Mouse (Mus musculus): Measurements from ENCODE around the gene Fbln5.

The Fbln5 gene

GRCm38 (mm10) chr12:101818608-101819370, at the start of gene Fbln5:
Fbln5 (minus strand) TSS chr12:101819055.
- DNase-seq: no peak

GRCm38 (mm10) chr12:101862286-101862964, 43.6 kb upstream of the Fbln5 start:
- DNase-seq: no peak

GRCm38 (mm10) chr12:101860256-101860655, 41.4 kb upstream of the Fbln5 start:
- no peak for DNase-seq

GRCm38 (mm10) chr12:101858011-101858410, 39.2 kb upstream of the Fbln5 start:
- DNase-seq: no peak

- DNase-seq: no peak
Measured at GRCm38 (mm10) chr12:101854336-101854735, 35.5 kb upstream of the Fbln5 start.

GRCm38 (mm10) chr12:101851846-101852564, 33.1 kb upstream of the Fbln5 start:
- DNase-seq: no peak

- no peak for DNase-seq
Measured at GRCm38 (mm10) chr12:101851314-101851713, 32.5 kb upstream of the Fbln5 start.

- DNase-seq: no peak
Measured at GRCm38 (mm10) chr12:101836546-101837274, 17.9 kb upstream of the Fbln5 start.

- no peak for DNase-seq
Measured at GRCm38 (mm10) chr12:101834715-101835114, 15.9 kb upstream of the Fbln5 start.

GRCm38 (mm10) chr12:101833776-101834175, 14.9 kb upstream of the Fbln5 start:
- no peak for DNase-seq

GRCm38 (mm10) chr12:101833115-101833506, 14.3 kb upstream of the Fbln5 start:
- DNase-seq: no peak

- DNase-seq: no peak
Measured at GRCm38 (mm10) chr12:101832179-101833114, 13.6 kb upstream of the Fbln5 start.

GRCm38 (mm10) chr12:101831221-101831620, 12.4 kb upstream of the Fbln5 start:
- no peak for DNase-seq

GRCm38 (mm10) chr12:101823161-101823560, 4.3 kb upstream of the Fbln5 start:
- DNase-seq: no peak

- no peak for DNase-seq
Measured at GRCm38 (mm10) chr12:101821596-101821995, 2.7 kb upstream of the Fbln5 start.

GRCm38 (mm10) chr12:101819570-101819969, 715 bp upstream of the Fbln5 start:
- no peak for DNase-seq

- no peak for DNase-seq
Measured at GRCm38 (mm10) chr12:101818246-101818607, 628 bp downstream of the Fbln5 start.

GRCm38 (mm10) chr12:101816810-101817209, 2.0 kb downstream of the Fbln5 start:
- DNase-seq: no peak

- DNase-seq: no peak
Measured at GRCm38 (mm10) chr12:101815796-101816195, 3.1 kb downstream of the Fbln5 start.

- peak; percentile 70 for DNase-seq
Measured at GRCm38 (mm10) chr12:101814423-101814822, 4.4 kb downstream of the Fbln5 start.

GRCm38 (mm10) chr12:101811181-101811580, 7.7 kb downstream of the Fbln5 start:
- DNase-seq: no peak

- DNase-seq: peak; percentile 73
Measured at GRCm38 (mm10) chr12:101810515-101810914, 8.3 kb downstream of the Fbln5 start.
